Mouse (Mus musculus): ENCODE measurements around the gene Gm42517.
A peak's percentile ranks its signal among the peaks of the same experiment; 100 is the strongest.

Gm42517 gene

GRCm38 (mm10) chr5:108367871-108368332 lies at the start of gene Gm42517:
Gene Gm42517, minus strand, starts transcription at chr5:108367922.
- peak in 1 of 2 experiments; percentile 13 for DNase-seq (ENCODE audit: low spot score in 2 of 2)

- DNase-seq (ENCODE audit: low spot score in 2 of 2) = no peak
Observed at GRCm38 (mm10) chr5:108414711-108415110, 47.0 kb upstream of the Gm42517 start.

- no peak for DNase-seq (ENCODE audit: low spot score in 2 of 2)
Observed at GRCm38 (mm10) chr5:108406977-108407376, 39.3 kb upstream of the Gm42517 start.

GRCm38 (mm10) chr5:108405460-108405859 lies 37.7 kb upstream of the Gm42517 start:
- DNase-seq (ENCODE audit: low spot score in 2 of 2) = no peak

- no peak for DNase-seq (ENCODE audit: low spot score in 2 of 2)
Observed at GRCm38 (mm10) chr5:108403453-108403852, 35.7 kb upstream of the Gm42517 start.

- no peak for DNase-seq (ENCODE audit: low spot score in 2 of 2)
Observed at GRCm38 (mm10) chr5:108389744-108390143, 22.0 kb upstream of the Gm42517 start.

GRCm38 (mm10) chr5:108388201-108388600 lies 20.5 kb upstream of the Gm42517 start, which contains the start of gene Pde6b:
Gene Pde6b, plus strand, starts transcription at chr5:108388391.
- DNase-seq (ENCODE audit: low spot score in 2 of 2) = no peak

GRCm38 (mm10) chr5:108386449-108386848 lies 18.7 kb upstream of the Gm42517 start:
- no peak for DNase-seq (ENCODE audit: low spot score in 2 of 2)

- DNase-seq (ENCODE audit: low spot score in 2 of 2) = no peak
Observed at GRCm38 (mm10) chr5:108385632-108386031, 17.9 kb upstream of the Gm42517 start.

- DNase-seq (ENCODE audit: low spot score in 2 of 2) = no peak
Observed at GRCm38 (mm10) chr5:108378346-108378745, 10.6 kb upstream of the Gm42517 start.

- no peak for DNase-seq (ENCODE audit: low spot score in 2 of 2)
Observed at GRCm38 (mm10) chr5:108376059-108376458, 8.3 kb upstream of the Gm42517 start.

- DNase-seq (ENCODE audit: low spot score in 2 of 2) = no peak
Observed at GRCm38 (mm10) chr5:108374079-108374478, 6.4 kb upstream of the Gm42517 start.

- DNase-seq (ENCODE audit: low spot score in 2 of 2) = no peak
Observed at GRCm38 (mm10) chr5:108369964-108370363, 2.2 kb upstream of the Gm42517 start.

GRCm38 (mm10) chr5:108368851-108369621 lies 1.3 kb upstream of the Gm42517 start:
- peak in 1 of 2 experiments; percentile 41 for DNase-seq (ENCODE audit: low spot score in 2 of 2)

GRCm38 (mm10) chr5:108368446-108368845 lies 724 bp upstream of the Gm42517 start:
- DNase-seq (ENCODE audit: low spot score in 2 of 2) = no peak

- peak; percentile 52 to 70 for DNase-seq (ENCODE audit: low spot score in 2 of 2)
Observed at GRCm38 (mm10) chr5:108366984-108367841, 509 bp downstream of the Gm42517 start.

GRCm38 (mm10) chr5:108366328-108366983 lies 1.3 kb downstream of the Gm42517 start:
- no peak for DNase-seq (ENCODE audit: low spot score in 2 of 2)

GRCm38 (mm10) chr5:108362330-108362729 lies 5.4 kb downstream of the Gm42517 start:
- DNase-seq (ENCODE audit: low spot score in 2 of 2) = no peak

GRCm38 (mm10) chr5:108360211-108360610 lies 7.5 kb downstream of the Gm42517 start:
- no peak for DNase-seq (ENCODE audit: low spot score in 2 of 2)

GRCm38 (mm10) chr5:108359491-108359890 lies 8.2 kb downstream of the Gm42517 start:
- no peak for DNase-seq (ENCODE audit: low spot score in 2 of 2)

GRCm38 (mm10) chr5:108357862-108358261 lies 9.9 kb downstream of the Gm42517 start:
- DNase-seq (ENCODE audit: low spot score in 2 of 2) = no peak

GRCm38 (mm10) chr5:108354056-108354455 lies 13.7 kb downstream of the Gm42517 start:
- no peak for DNase-seq (ENCODE audit: low spot score in 2 of 2)
